Mouse (Mus musculus): Measurements from ENCODE around the gene Trim8. TPM values are rescaled to one million over a fixed set of nuclear protein-coding genes. Genes with fewer than 3 reads are reported as not detected.

The Trim8 gene
- polyA plus RNA-seq, 1 experiment from 2014 or later: 31.0 TPM

- TF ChIP-seq CTCF (IDR thresholded peaks at IDR 0.05; ENCODE audit: low read depth): no peak
- no peaks in the 10 kb centered on the region for H3K27me3 ChIP-seq (ENCODE audit: insufficient read depth, low read length)
- H3K9me3 ChIP-seq (ENCODE audit: low read depth, low read length): no peaks in the 10 kb centered on the region
- 31% methylated on average over 5 of the region's 5 CpGs for WGBS
- DNase-seq: peak; percentile 88
- H3K4me1 ChIP-seq (ENCODE audit: insufficient read depth): peaks cover 35% of the 10 kb centered on the region
- no peak overlapping the region for H3K9ac ChIP-seq
- ATAC-seq (ENCODE audit: insufficient read depth): peak; percentile 35
- peak overlapping the region; percentile 74 for H3K27ac ChIP-seq (ENCODE audit: low read depth)
- H3K4me3 ChIP-seq (ENCODE audit: low read depth, low read length): no peak overlapping the region
- peaks cover 48% of the 10 kb centered on the region for H3K36me3 ChIP-seq (ENCODE audit: insufficient read depth)
- no peak overlapping the region for H3K4me2 ChIP-seq
These were observed 17.0 kb upstream of the Trim8 start for GRCm38 (mm10) chr19:46484518-46484917.

GRCm38 (mm10) chr19:46485847-46486246 is 15.7 kb upstream of the Trim8 start:
- peaks cover 35% of the 10 kb centered on the region for H3K36me3 ChIP-seq (ENCODE audit: insufficient read depth)
- no peak overlapping the region for H3K4me2 ChIP-seq
- H3K27ac ChIP-seq (ENCODE audit: low read depth): no peak overlapping the region; the same call in 1 of the 2 replicates
- WGBS: 64% methylated on average over 9 of the region's 9 CpGs
- no peak overlapping the region for H3K4me3 ChIP-seq (ENCODE audit: low read depth, low read length)
- H3K9ac ChIP-seq: no peak overlapping the region
- ATAC-seq (ENCODE audit: insufficient read depth): no peak
- H3K9me3 ChIP-seq (ENCODE audit: low read depth, low read length): no peaks in the 10 kb centered on the region
- no peak for DNase-seq
- no peak for TF ChIP-seq CTCF (IDR thresholded peaks at IDR 0.05; ENCODE audit: low read depth)
- H3K27me3 ChIP-seq (ENCODE audit: insufficient read depth, low read length): no peaks in the 10 kb centered on the region
- H3K4me1 ChIP-seq (ENCODE audit: insufficient read depth): peaks cover 30% of the 10 kb centered on the region

GRCm38 (mm10) chr19:46486709-46487108 is 14.8 kb upstream of the Trim8 start:
- peak overlapping the region; percentile 42 for H3K27ac ChIP-seq (ENCODE audit: low read depth)
- H3K36me3 ChIP-seq (ENCODE audit: insufficient read depth): peaks cover 34% of the 10 kb centered on the region
- 42% methylated on average over 2 of the region's 2 CpGs for WGBS

GRCm38 (mm10) chr19:46489448-46489847 is 12.1 kb upstream of the Trim8 start:
- no peak overlapping the region for H3K9ac ChIP-seq
- TF ChIP-seq CTCF (IDR thresholded peaks at IDR 0.05; ENCODE audit: low read depth): no peak
- no peak overlapping the region for H3K27ac ChIP-seq (ENCODE audit: low read depth)
- no peak overlapping the region for H3K4me3 ChIP-seq (ENCODE audit: low read depth, low read length)
- no peak overlapping the region for H3K4me2 ChIP-seq
- peaks cover 26% of the 10 kb centered on the region for H3K36me3 ChIP-seq (ENCODE audit: insufficient read depth)
- peaks cover 6% of the 10 kb centered on the region; the same call in 1 of the 2 replicates for H3K4me1 ChIP-seq (ENCODE audit: insufficient read depth)
- no peak for DNase-seq
- no peaks in the 10 kb centered on the region for H3K27me3 ChIP-seq (ENCODE audit: insufficient read depth, low read length)
- 95% methylated on average over 1 of the region's 1 CpGs for WGBS
- H3K9me3 ChIP-seq (ENCODE audit: low read depth, low read length): no peaks in the 10 kb centered on the region
- no peak for ATAC-seq (ENCODE audit: insufficient read depth)

More at GRCm38 (mm10) chr19:46486709-46487108, 14.8 kb upstream of the Trim8 start:
- TF ChIP-seq CTCF (IDR thresholded peaks at IDR 0.05; ENCODE audit: low read depth): no peak
- H3K27me3 ChIP-seq (ENCODE audit: insufficient read depth, low read length): no peaks in the 10 kb centered on the region
- H3K9ac ChIP-seq: no peak overlapping the region
- no peaks in the 10 kb centered on the region for H3K9me3 ChIP-seq (ENCODE audit: low read depth, low read length)
- no peak for DNase-seq
- ATAC-seq (ENCODE audit: insufficient read depth): no peak
- H3K4me3 ChIP-seq (ENCODE audit: low read depth, low read length): no peak overlapping the region
- H3K4me1 ChIP-seq (ENCODE audit: insufficient read depth): peaks cover 22% of the 10 kb centered on the region
- H3K4me2 ChIP-seq: no peak overlapping the region

GRCm38 (mm10) chr19:46490634-46491033 is 10.9 kb upstream of the Trim8 start:
- Histone ChIP-seq H3K4me1 (ENCODE audit: insufficient read depth) (peaks cover 2% of the 10 kb centered on the region; the same call in 1 of the 2 replicates), H3K9ac (no peak overlapping the region), H3K27me3 (ENCODE audit: insufficient read depth, low read length) (no peaks in the 10 kb centered on the region), H3K27ac (ENCODE audit: low read depth) (no peak overlapping the region), H3K9me3 (ENCODE audit: low read depth, low read length) (no peaks in the 10 kb centered on the region), H3K36me3 (ENCODE audit: insufficient read depth) (peaks cover 18% of the 10 kb centered on the region), H3K4me2 (no peak overlapping the region), H3K4me3 (ENCODE audit: low read depth, low read length) (no peak overlapping the region)
- ATAC-seq (ENCODE audit: insufficient read depth) (peak; percentile 50), DNase-seq (peak; percentile 74)
- WGBS: 5% methylated on average over 2 of the region's 2 CpGs
- peak; percentile 35 for TF ChIP-seq CTCF (IDR thresholded peaks at IDR 0.05; ENCODE audit: low read depth)

GRCm38 (mm10) chr19:46495136-46495535 is 6.4 kb upstream of the Trim8 start:
- no peak for TF ChIP-seq CTCF (IDR thresholded peaks at IDR 0.05; ENCODE audit: low read depth)
- ATAC-seq (ENCODE audit: insufficient read depth): no peak

GRCm38 (mm10) chr19:46497230-46497629 is 4.3 kb upstream of the Trim8 start:
- Histone ChIP-seq H3K4me3 (ENCODE audit: low read depth, low read length) (no peak overlapping the region), H3K27me3 (ENCODE audit: insufficient read depth, low read length) (no peaks in the 10 kb centered on the region), H3K9ac (no peak overlapping the region), H3K9me3 (ENCODE audit: low read depth, low read length) (no peaks in the 10 kb centered on the region), H3K27ac (ENCODE audit: low read depth) (no peak overlapping the region), H3K36me3 (ENCODE audit: insufficient read depth) (no peaks in the 10 kb centered on the region), H3K4me1 (ENCODE audit: insufficient read depth) (no peaks in the 10 kb centered on the region), H3K4me2 (no peak overlapping the region)
- DNase-seq (no peak), ATAC-seq (ENCODE audit: insufficient read depth) (no peak)
- TF ChIP-seq CTCF (IDR thresholded peaks at IDR 0.05; ENCODE audit: low read depth): no peak
- 67% methylated on average over 2 of the region's 2 CpGs for WGBS

More at GRCm38 (mm10) chr19:46495136-46495535, 6.4 kb upstream of the Trim8 start:
- Histone ChIP-seq H3K4me3 (ENCODE audit: low read depth, low read length) (no peak overlapping the region), H3K27me3 (ENCODE audit: insufficient read depth, low read length) (no peaks in the 10 kb centered on the region), H3K9me3 (ENCODE audit: low read depth, low read length) (no peaks in the 10 kb centered on the region), H3K4me2 (no peak overlapping the region), H3K27ac (ENCODE audit: low read depth) (no peak overlapping the region), H3K36me3 (ENCODE audit: insufficient read depth) (no peaks in the 10 kb centered on the region), H3K4me1 (ENCODE audit: insufficient read depth) (0 out of 2 replicates have a peak, but pooled peaks cover 2% of the 10 kb centered on the region), H3K9ac (no peak overlapping the region)
- no peak for DNase-seq
- 73% methylated on average over 8 of the region's 8 CpGs for WGBS

GRCm38 (mm10) chr19:46499539-46499835 is 2.0 kb upstream of the Trim8 start:
- Histone ChIP-seq H3K27me3 (ENCODE audit: insufficient read depth, low read length) (no peaks in the 10 kb centered on the region), H3K36me3 (ENCODE audit: insufficient read depth) (0 out of 2 replicates have a peak, but pooled peaks cover 7% of the 10 kb centered on the region), H3K27ac (ENCODE audit: low read depth) (peak overlapping the region; percentile 69; the same call in 1 of the 2 replicates), H3K4me3 (ENCODE audit: low read depth, low read length) (peak overlapping the region; percentile 8; the same call in 1 of the 2 replicates), H3K4me2 (peak overlapping the region; percentile 51), H3K9ac (no peak overlapping the region), H3K9me3 (ENCODE audit: low read depth, low read length) (no peaks in the 10 kb centered on the region), H3K4me1 (ENCODE audit: insufficient read depth) (no peaks in the 10 kb centered on the region)
- WGBS: 2% methylated on average over 3 of the region's 3 CpGs
- DNase-seq (no peak), ATAC-seq (ENCODE audit: insufficient read depth) (no peak)
- no peak for TF ChIP-seq CTCF (IDR thresholded peaks at IDR 0.05; ENCODE audit: low read depth)

All from lung, embryonic 14.5 days (tissue).